Mouse (Mus musculus) stomach, postnatal 0 days (tissue): ENCODE results near the gene Gmpr2. TPM values are rescaled to one million over a fixed set of nuclear protein-coding genes. Genes with fewer than 3 reads are reported as not detected.

Source experiments
- ATAC-seq: fragments of 200-750 bp; cut with Nextera tagmentation; 2 replicates; pipeline ENCODE4 v1.8.0; 2017; ENCODE audit not compliant: low FRiP score, low TSS enrichment
- DNase-seq: peaks from one replicate; pipeline ENCODE4 v3.0.0-alpha.2; 2016; ENCODE audit warnings: low spot score
- H3K27ac ChIP-seq: fragments of 300-500 bp; sonication (generic); replicated peaks from 2 replicates; pipeline ENCODE4 v1.5.1; 2014; ENCODE audit warnings: mild to moderate bottlenecking, control low read depth
- H3K27me3 ChIP-seq: fragments of 300-500 bp; sonication (generic); 2 replicates; pipeline ENCODE4 v1.6.1; 2014; ENCODE audit warnings: low read length; ENCODE audit not compliant: control insufficient read depth, insufficient read depth
- H3K36me3 ChIP-seq: fragments of 300-500 bp; sonication (generic); 2 replicates; pipeline ENCODE4 v1.6.1; 2014; ENCODE audit warnings: low read length, mixed read lengths; ENCODE audit not compliant: control insufficient read depth, insufficient read depth
- H3K4me1 ChIP-seq: fragments of 300-500 bp; sonication (generic); replicated peaks from 2 replicates; pipeline ENCODE4 v1.6.1; 2014; ENCODE audit warnings: antibody characterized with exemption; ENCODE audit not compliant: control insufficient read depth, insufficient read depth
- H3K4me2 ChIP-seq: fragments of 300-500 bp; sonication (generic); replicated peaks from 2 replicates; pipeline ENCODE4 v1.6.1; 2014; ENCODE audit warnings: low read depth, mild to moderate bottlenecking, control low read depth, moderate library complexity
- H3K4me3 ChIP-seq: fragments of 300-500 bp; sonication (generic); 2 replicates; pipeline ENCODE4 v1.5.1; 2014; ENCODE audit warnings: low read depth, low read length, control low read depth
- H3K9ac ChIP-seq: fragments of 300-500 bp; sonication (generic); 2 replicates; pipeline ENCODE4 v1.6.1; 2014; ENCODE audit warnings: mild to moderate bottlenecking, low read length, control low read depth, mixed read lengths
- H3K9me3 ChIP-seq: fragments of 300-500 bp; sonication (generic); 2 replicates; pipeline ENCODE4 v1.6.1; 2016; ENCODE audit warnings: low read length; ENCODE audit not compliant: control insufficient read depth
- CTCF ChIP-seq: IDR thresholded peaks from 2 replicates; pipeline ENCODE4 v1.5.1; 2016; ENCODE audit warnings: antibody characterized with exemption, low read depth, mild to moderate bottlenecking, moderate library complexity
- EP300 ChIP-seq: optimal IDR thresholded peaks from 2 replicates; pipeline ENCODE3; 2016; ENCODE audit warnings: antibody characterized with exemption
- WGBS: fragments of 180-500 bp; shearing (Covaris S2); extraction: QIAGEN DNeasy Blood & Tissue Kit; methylation state at CpG from one replicate; pipeline ENCODE4 v1.1.7; 2014; 5-methylcytosine and 5-hydroxymethylcytosine counted together
- polyA plus RNA-seq: library from polyadenylated mRNA; unstranded; fragments of >200 nt; fragmentation: Nextera tagmentation; extraction: Ambion mirVana; gene quantifications from 2 replicates; pipeline ENCODE4 v1.2.1, GENCODE M21; 2015

Gmpr2 gene
- polyA plus RNA-seq, 1 experiment from 2014 or later: 24.8 TPM

DNA sequence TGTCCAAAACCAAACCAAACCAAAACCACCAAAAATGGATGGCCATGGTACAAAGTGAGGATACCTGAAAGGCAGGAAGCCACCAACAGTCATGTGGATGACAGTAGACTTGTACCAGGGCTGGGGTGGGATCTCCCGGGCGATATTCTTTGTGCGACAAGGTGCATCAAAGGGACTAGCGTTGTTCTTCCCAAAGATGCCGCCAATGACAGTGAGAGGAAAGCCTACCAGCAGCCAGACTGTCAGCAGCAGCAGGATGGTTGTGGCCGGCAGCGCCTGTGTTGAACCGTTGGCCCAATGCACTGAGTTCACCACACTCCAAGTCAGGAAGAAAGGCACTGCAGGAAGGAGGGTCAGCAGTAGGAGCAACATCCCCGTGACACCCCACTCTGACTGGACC is 33.9 kb upstream of the Gmpr2 start, which contains the start of gene Gm49378:
TSS of gene Gm49378 (minus strand) at position 101 of the 400 bp plus-strand sequence.
- H3K27ac ChIP-seq: no peak within 1 kb of the TSS
- peaks cover 13% of the 10 kb centered on the region for H3K36me3 ChIP-seq
- no peak for ATAC-seq
- no peaks in the 10 kb centered on the region for H3K9me3 ChIP-seq
- no peak within 1 kb of the TSS for H3K4me3 ChIP-seq
- no peak for TF ChIP-seq EP300
- no peak for TF ChIP-seq CTCF
- WGBS: 92% methylated on average over 9 of the region's 9 CpGs
- H3K27me3 ChIP-seq: no peaks in the 10 kb centered on the region
- H3K4me2 ChIP-seq: no peak within 1 kb of the TSS
- H3K9ac ChIP-seq: no peak within 1 kb of the TSS
- no peaks in the 10 kb centered on the region; the same call in 1 of the 2 replicates for H3K4me1 ChIP-seq
- DNase-seq: no peak

DNA sequence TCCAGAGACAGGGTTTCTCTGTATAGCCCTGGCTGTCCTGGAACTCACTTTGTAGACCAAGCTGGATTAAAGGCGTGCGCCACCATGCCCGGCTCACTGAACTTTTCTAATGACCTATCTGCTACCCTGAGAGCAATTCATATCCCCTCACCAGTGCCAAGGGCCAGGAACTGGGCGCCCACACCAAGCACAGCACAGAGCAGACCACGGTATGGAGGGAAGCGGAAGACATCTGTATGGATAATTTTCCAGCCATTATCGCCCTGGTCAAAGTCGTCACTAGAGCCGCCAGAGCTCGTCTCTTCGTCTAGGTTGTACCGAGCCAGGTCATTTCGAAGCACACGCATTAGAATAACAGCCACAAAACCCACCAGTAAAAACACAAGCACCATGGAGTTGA is 30.9 kb upstream of the Gmpr2 start:
- Histone ChIP-seq H3K27me3 (no peaks in the 10 kb centered on the region), H3K9me3 (no peaks in the 10 kb centered on the region), H3K36me3 (peaks cover 10% of the 10 kb centered on the region), H3K9ac (no peak overlapping the region), H3K4me1 (no peaks in the 10 kb centered on the region; the same call in none of the 2 replicates), H3K4me2 (no peak overlapping the region), H3K27ac (no peak overlapping the region), H3K4me3 (no peak overlapping the region)
- ATAC-seq: no peak
- WGBS: 96% methylated on average over 14 of the region's 14 CpGs
- no peak for DNase-seq
- TF ChIP-seq EP300 (no peak), CTCF (no peak)

DNA sequence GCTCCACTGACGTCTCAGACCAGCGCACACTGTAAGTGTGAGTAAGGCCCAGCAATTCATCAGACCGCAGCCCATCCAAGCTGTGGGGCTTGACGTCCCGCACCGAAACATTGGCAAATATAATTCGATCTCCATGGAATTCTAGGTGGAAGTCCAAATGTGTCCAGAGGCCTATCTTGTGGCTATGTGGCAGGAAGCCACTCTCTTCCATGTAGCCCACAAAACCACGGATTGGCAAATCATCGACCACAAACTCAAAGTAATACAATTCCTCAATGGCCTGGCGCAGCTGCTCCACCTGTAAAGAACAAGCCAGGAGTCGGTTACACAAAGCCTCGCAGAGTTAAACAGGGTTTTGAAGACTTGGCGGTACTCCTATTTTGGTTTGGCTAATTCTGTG is 30.4 kb upstream of the Gmpr2 start:
- TF ChIP-seq EP300 (no peak), CTCF (no peak)
- H3K36me3 ChIP-seq: peaks cover 10% of the 10 kb centered on the region
- H3K27me3 ChIP-seq: no peaks in the 10 kb centered on the region
- no peak overlapping the region for H3K4me2 ChIP-seq
- 94% methylated on average over 13 of the region's 13 CpGs for WGBS
- no peak overlapping the region for H3K27ac ChIP-seq
- H3K9ac ChIP-seq: no peak overlapping the region
- H3K4me3 ChIP-seq: no peak overlapping the region
- no peak for ATAC-seq
- H3K4me1 ChIP-seq: no peaks in the 10 kb centered on the region; the same call in none of the 2 replicates
- DNase-seq: no peak
- no peaks in the 10 kb centered on the region for H3K9me3 ChIP-seq

DNA sequence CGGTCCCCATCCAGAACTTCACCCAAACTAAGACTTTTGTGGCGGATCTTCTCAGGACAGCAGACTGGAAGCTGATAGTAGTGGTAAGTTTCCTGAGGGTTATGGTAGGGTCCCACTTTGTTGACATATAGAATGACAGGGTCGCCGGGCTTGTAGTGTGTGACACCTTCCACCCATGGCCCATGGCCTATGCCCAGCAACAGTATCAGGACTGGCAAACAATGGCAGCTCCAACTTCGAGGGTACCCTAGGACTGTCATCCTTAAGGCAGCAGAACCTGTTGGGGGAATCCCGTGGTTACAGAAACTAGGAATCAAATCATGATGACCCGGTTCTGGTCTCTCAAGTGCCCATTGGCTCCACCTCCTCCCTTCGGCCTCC is 29.1 kb upstream of the Gmpr2 start:
- DNase-seq: no peak

DNA sequence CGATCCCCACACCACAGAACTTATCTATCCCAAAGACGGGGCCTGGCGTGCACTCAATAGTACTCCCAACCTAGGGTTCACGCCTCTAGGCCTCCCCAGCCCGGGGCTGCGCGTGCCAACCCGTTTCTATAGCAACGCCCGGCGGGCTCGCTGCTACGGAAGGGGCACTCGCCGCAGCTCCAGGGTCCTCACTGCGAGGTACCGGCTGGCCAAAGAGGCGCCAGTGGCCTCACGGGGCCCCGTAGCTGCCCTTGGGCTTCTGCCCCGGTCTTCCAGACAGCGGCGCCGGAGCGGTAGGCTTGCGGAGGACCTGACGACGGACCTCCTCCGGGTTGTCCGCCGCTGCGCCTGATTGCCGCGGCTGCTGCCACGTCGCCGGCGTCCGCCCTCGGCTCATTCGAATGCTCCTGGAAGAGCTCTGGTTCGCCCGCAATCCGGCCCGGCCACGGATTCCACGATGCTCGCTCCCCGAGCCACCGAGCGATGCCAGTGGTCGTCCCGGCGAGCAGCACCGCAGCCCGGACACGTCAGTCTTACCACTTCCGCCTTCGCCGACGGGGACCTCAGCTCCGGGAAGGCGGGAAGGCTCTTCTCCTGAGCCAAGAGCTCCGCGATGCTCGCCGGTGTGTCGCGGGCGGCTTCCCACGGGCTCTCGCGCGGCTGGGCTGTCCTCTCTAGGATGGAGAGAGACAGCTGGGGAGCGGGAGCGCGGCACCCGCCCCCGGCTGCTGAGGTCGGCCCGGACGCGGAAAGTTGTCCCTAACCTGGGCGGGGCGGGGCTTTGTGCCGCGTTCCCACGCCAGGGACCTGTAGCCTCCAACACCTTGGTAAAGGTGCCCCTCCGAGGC is 28.5 kb upstream of the Gmpr2 start, which contains the start of gene Tm9sf1:
TSS of gene Tm9sf1 (minus strand) at position 747 of the 848 bp plus-strand sequence.
- DNase-seq (peak; percentile 89), ATAC-seq (peak; percentile 88)
- Histone ChIP-seq H3K9ac (peak within 1 kb of the TSS; percentile 94), H3K36me3 (peaks cover 10% of the 10 kb centered on the region), H3K9me3 (no peaks in the 10 kb centered on the region), H3K4me3 (peak within 1 kb of the TSS; percentile 88), H3K27ac (peak within 1 kb of the TSS; percentile 96), H3K4me2 (peak within 1 kb of the TSS; percentile 78), H3K27me3 (no peaks in the 10 kb centered on the region), H3K4me1 (no peaks in the 10 kb centered on the region; the same call in none of the 2 replicates)
- TF ChIP-seq CTCF (peak; percentile 25; the same call in 1 of the 2 replicates), EP300 (peak; percentile 95)
- WGBS: under 1% methylated on average over 85 of the region's 89 CpGs

More for the DNA sequence above, 29.1 kb upstream of the Gmpr2 start:
- H3K27ac ChIP-seq: peak overlapping the region; percentile 96
- peak; percentile 31 for ATAC-seq
- peak overlapping the region; percentile 88 for H3K4me3 ChIP-seq
- H3K27me3 ChIP-seq: no peaks in the 10 kb centered on the region
- H3K9ac ChIP-seq: peak overlapping the region; percentile 94
- TF ChIP-seq EP300 (no peak), CTCF (no peak)
- H3K4me2 ChIP-seq: peak overlapping the region; percentile 78
- WGBS: 20% methylated on average over 8 of the region's 8 CpGs
- no peaks in the 10 kb centered on the region; the same call in none of the 2 replicates for H3K4me1 ChIP-seq
- H3K36me3 ChIP-seq: peaks cover 10% of the 10 kb centered on the region
- H3K9me3 ChIP-seq: no peaks in the 10 kb centered on the region
